Mouse (Mus musculus) kidney, embryonic 15.5 days (tissue): ENCODE measurements around the gene Lpin2. TPM values are rescaled to one million over a fixed set of nuclear protein-coding genes. Genes with fewer than 3 reads are reported as not detected.

Experiments
- ATAC-seq: fragments of 200-750 bp; cut with Nextera tagmentation; replicated peaks from 2 replicates; pipeline ENCODE4 v1.8.0; 2017; ENCODE audit warnings: moderate TSS enrichment; ENCODE audit not compliant: low FRiP score
- H3K27ac ChIP-seq: fragments of 300-500 bp; sonication (generic); 2 replicates; pipeline ENCODE4 v1.5.1; 2015; ENCODE audit warnings: mild to moderate bottlenecking, inconsistent platforms
- H3K27me3 ChIP-seq: fragments of 300-500 bp; sonication (generic); 2 replicates; pipeline ENCODE4 v1.6.1; 2015; ENCODE audit warnings: inconsistent platforms
- H3K36me3 ChIP-seq: fragments of 300-500 bp; sonication (generic); 2 replicates; pipeline ENCODE4 v1.6.1; 2015; ENCODE audit warnings: inconsistent platforms
- H3K4me1 ChIP-seq: fragments of 300-500 bp; sonication (generic); 2 replicates; pipeline ENCODE4 v1.6.1; 2015; ENCODE audit warnings: inconsistent platforms
- H3K4me2 ChIP-seq: fragments of 300-500 bp; sonication (generic); 2 replicates; pipeline ENCODE4 v1.6.1; 2015; ENCODE audit warnings: moderate library complexity, mild to moderate bottlenecking, inconsistent platforms
- H3K4me3 ChIP-seq: fragments of 300-500 bp; sonication (generic); replicated peaks from 2 replicates; pipeline ENCODE4 v1.5.1; 2015; ENCODE audit warnings: mild to moderate bottlenecking, inconsistent platforms
- H3K9ac ChIP-seq: fragments of 300-500 bp; sonication (generic); 2 replicates; pipeline ENCODE4 v1.6.1; 2015; ENCODE audit warnings: mild to moderate bottlenecking, inconsistent platforms
- H3K9me3 ChIP-seq: fragments of 300-500 bp; sonication (generic); replicated peaks from 2 replicates; pipeline ENCODE4 v1.6.1; 2016; ENCODE audit warnings: inconsistent platforms
- WGBS: fragments of 180-500 bp; shearing (Covaris S2); methylation state at CpG from one replicate; pipeline ENCODE4 v1.1.7; 2015; ENCODE audit warnings: mixed read lengths; 5-methylcytosine and 5-hydroxymethylcytosine counted together
- polyA plus RNA-seq: library from polyadenylated mRNA; unstranded; fragments of >200 nt; fragmentation: Nextera tagmentation; extraction: Ambion mirVana; gene quantifications from 2 replicates; pipeline ENCODE4 v1.2.1, GENCODE M21; 2015

Lpin2 gene
- polyA plus RNA-seq, 1 experiment from 2014 or later, result 70.7 TPM

GRCm38 (mm10) chr17:71193019-71193418, 10.7 kb downstream of the Lpin2 start:
- WGBS, result 85% methylated on average over 1 of the region's 1 CpGs
- peaks cover 5% of the 10 kb centered on the region; the same call in 1 of the 2 replicates for H3K36me3 ChIP-seq
- H3K27me3 ChIP-seq, result no peaks in the 10 kb centered on the region

GRCm38 (mm10) chr17:71193485-71193884, 11.1 kb downstream of the Lpin2 start:
- no peaks in the 10 kb centered on the region for H3K27me3 ChIP-seq
- H3K4me2 ChIP-seq, result no peak overlapping the region
- no peak for ATAC-seq
- 73% methylated on average over 1 of the region's 1 CpGs for WGBS
- no peak overlapping the region for H3K4me3 ChIP-seq
- H3K36me3 ChIP-seq, result peaks cover 5% of the 10 kb centered on the region; the same call in 1 of the 2 replicates
- H3K27ac ChIP-seq, result 0 out of 2 replicates have a peak overlapping the region, but pooled peaks have one; percentile 19
- no peak overlapping the region for H3K9ac ChIP-seq
- no peaks in the 10 kb centered on the region for H3K9me3 ChIP-seq
- peaks cover 46% of the 10 kb centered on the region for H3K4me1 ChIP-seq

More at GRCm38 (mm10) chr17:71193019-71193418, 10.7 kb downstream of the Lpin2 start:
- Histone ChIP-seq H3K4me3 (no peak overlapping the region), H3K4me1 (peaks cover 42% of the 10 kb centered on the region), H3K9me3 (no peaks in the 10 kb centered on the region), H3K4me2 (no peak overlapping the region), H3K27ac (0 out of 2 replicates have a peak overlapping the region, but pooled peaks have one; percentile 19), H3K9ac (no peak overlapping the region)
- no peak for ATAC-seq

DNA sequence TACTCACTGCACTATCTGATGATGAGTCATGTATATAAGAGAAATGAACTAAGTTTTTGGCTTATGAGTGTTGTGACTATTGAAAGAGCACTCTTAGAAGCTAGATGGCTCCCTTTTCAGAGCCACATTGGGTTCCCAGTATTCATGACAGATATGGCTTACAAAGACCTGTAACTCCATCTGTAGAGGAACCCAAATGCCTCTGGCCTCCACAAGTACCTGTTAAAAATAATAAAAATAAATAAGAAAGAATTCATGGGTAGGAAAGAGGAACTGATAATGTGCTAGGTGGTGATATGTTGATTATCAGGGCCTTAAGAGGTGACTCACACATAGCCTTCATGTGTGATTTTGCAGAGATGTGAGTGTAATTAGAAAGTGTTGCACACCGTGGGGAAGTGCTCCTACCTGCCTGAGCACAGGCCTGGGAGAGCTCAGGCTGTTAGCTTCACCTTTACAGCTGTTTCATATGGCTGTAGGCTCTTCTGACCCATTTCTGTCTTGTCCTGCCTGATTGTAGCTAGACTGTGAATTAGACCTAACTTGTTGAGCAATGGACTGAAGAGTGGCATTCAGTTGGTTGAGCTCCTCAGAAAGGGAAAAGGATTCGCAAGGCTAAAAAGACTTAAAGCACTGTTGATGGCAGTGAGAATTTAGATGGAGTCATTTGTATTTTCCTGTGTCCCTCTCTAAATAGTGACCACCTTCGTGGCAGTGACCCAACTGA, 12.7 kb downstream of the Lpin2 start:
- Histone ChIP-seq H3K9me3 (no peaks in the 10 kb centered on the region), H3K9ac (no peak overlapping the region), H3K4me2 (peak overlapping the region; percentile 33; the same call in 1 of the 2 replicates), H3K27me3 (no peaks in the 10 kb centered on the region), H3K4me3 (no peak overlapping the region), H3K36me3 (peaks cover 5% of the 10 kb centered on the region; the same call in 1 of the 2 replicates), H3K27ac (0 out of 2 replicates have a peak overlapping the region, but pooled peaks have one; percentile 18), H3K4me1 (peaks cover 47% of the 10 kb centered on the region)
- no peak for ATAC-seq
- WGBS, result 71% methylated on average over 3 of the region's 3 CpGs

DNA sequence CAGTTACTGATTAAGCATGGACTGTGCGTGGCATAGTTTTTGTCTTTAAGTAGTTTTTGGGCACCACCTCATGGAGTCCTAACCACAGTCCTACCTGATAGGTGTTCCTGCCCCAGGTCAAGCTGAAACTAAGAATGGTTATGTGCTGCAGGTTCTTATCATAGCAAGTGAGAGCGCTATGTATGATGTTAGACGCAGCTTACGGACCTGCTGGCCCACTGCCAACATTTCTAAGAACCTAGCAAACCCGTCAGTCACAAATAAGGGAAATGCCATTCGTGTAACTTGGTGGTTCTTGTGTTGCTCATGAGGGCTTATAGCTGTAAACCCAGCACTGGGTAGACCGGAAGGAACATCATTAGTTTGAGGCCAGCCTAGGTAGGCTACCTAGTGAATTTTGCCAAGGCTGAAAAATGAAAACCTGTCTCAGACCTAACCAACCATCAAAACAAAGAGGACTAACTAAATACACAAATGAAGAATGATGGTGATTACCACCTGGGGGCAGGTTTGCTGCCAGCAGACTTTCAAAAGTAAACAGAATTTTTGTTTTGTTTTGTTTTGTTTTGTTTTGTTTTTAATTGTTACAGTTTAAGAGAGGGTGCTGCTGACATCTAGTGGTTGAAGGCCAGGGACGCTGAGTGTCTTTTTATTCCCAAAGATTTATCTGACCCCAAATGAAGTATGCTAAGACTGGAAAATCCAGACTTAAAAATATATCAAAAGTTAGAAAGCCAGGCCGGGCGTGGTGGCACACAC, 13.5 kb downstream of the Lpin2 start:
- Histone ChIP-seq H3K4me3 (no peak overlapping the region), H3K9ac (no peak overlapping the region), H3K4me1 (peaks cover 53% of the 10 kb centered on the region), H3K9me3 (no peaks in the 10 kb centered on the region), H3K27me3 (no peaks in the 10 kb centered on the region), H3K27ac (no peak overlapping the region), H3K36me3 (peaks cover 5% of the 10 kb centered on the region; the same call in 1 of the 2 replicates), H3K4me2 (peak overlapping the region; percentile 33; the same call in 1 of the 2 replicates)
- 43% methylated on average over 10 of the region's 10 CpGs for WGBS
- ATAC-seq, result 0 out of 2 replicates have a peak, but pooled peaks have one; percentile 37

- H3K4me1 ChIP-seq, result peaks cover 55% of the 10 kb centered on the region
- peaks cover 5% of the 10 kb centered on the region; the same call in 1 of the 2 replicates for H3K36me3 ChIP-seq
- no peaks in the 10 kb centered on the region for H3K27me3 ChIP-seq
- no peak overlapping the region for H3K27ac ChIP-seq
- ATAC-seq, result no peak
- H3K4me2 ChIP-seq, result no peak overlapping the region
- H3K4me3 ChIP-seq, result no peak overlapping the region
- no peaks in the 10 kb centered on the region for H3K9me3 ChIP-seq
- WGBS, result 60% methylated on average over 3 of the region's 3 CpGs
- H3K9ac ChIP-seq, result no peak overlapping the region
These were observed 14.1 kb downstream of the Lpin2 start for GRCm38 (mm10) chr17:71196415-71196814.

GRCm38 (mm10) chr17:71199346-71199745, 17.0 kb downstream of the Lpin2 start:
- Histone ChIP-seq H3K9me3 (no peaks in the 10 kb centered on the region), H3K9ac (no peak overlapping the region), H3K4me2 (no peak overlapping the region), H3K4me3 (no peak overlapping the region), H3K27ac (no peak overlapping the region), H3K27me3 (no peaks in the 10 kb centered on the region), H3K4me1 (peaks cover 61% of the 10 kb centered on the region), H3K36me3 (peaks cover 5% of the 10 kb centered on the region; the same call in 1 of the 2 replicates)
- WGBS, result 57% methylated on average over 3 of the region's 3 CpGs
- no peak for ATAC-seq

GRCm38 (mm10) chr17:71202136-71202535, 19.8 kb downstream of the Lpin2 start:
- peak; percentile 52; the same call in 1 of the 2 replicates for ATAC-seq
- peaks cover 50% of the 10 kb centered on the region for H3K4me1 ChIP-seq
- H3K27me3 ChIP-seq, result no peaks in the 10 kb centered on the region
- H3K4me2 ChIP-seq, result no peak overlapping the region
- H3K9ac ChIP-seq, result no peak overlapping the region
- H3K27ac ChIP-seq, result peak overlapping the region; percentile 28; the same call in 1 of the 2 replicates
- no peak overlapping the region for H3K4me3 ChIP-seq
- H3K36me3 ChIP-seq, result peaks cover 5% of the 10 kb centered on the region; the same call in 1 of the 2 replicates
- 72% methylated on average over 4 of the region's 4 CpGs for WGBS
- no peaks in the 10 kb centered on the region for H3K9me3 ChIP-seq

- peak; percentile 68; the same call in 1 of the 2 replicates for ATAC-seq
- WGBS, result 81% methylated on average over 9 of the region's 9 CpGs
These were observed 21.8 kb downstream of the Lpin2 start for GRCm38 (mm10) chr17:71203998-71204808.

GRCm38 (mm10) chr17:71204809-71205091, 22.4 kb downstream of the Lpin2 start:
- H3K27me3 ChIP-seq, result no peaks in the 10 kb centered on the region
- no peak overlapping the region for H3K9ac ChIP-seq
- no peaks in the 10 kb centered on the region for H3K9me3 ChIP-seq
- WGBS, result 81% methylated on average over 6 of the region's 6 CpGs
- H3K36me3 ChIP-seq, result no peaks in the 10 kb centered on the region
- peaks cover 38% of the 10 kb centered on the region for H3K4me1 ChIP-seq
- no peak for ATAC-seq
- no peak overlapping the region for H3K27ac ChIP-seq
- H3K4me3 ChIP-seq, result no peak overlapping the region
- no peak overlapping the region for H3K4me2 ChIP-seq

More at GRCm38 (mm10) chr17:71203998-71204808, 21.8 kb downstream of the Lpin2 start:
- H3K4me2 ChIP-seq, result no peak overlapping the region
- H3K9me3 ChIP-seq, result no peaks in the 10 kb centered on the region
- no peak overlapping the region for H3K4me3 ChIP-seq
- no peaks in the 10 kb centered on the region for H3K27me3 ChIP-seq
- H3K4me1 ChIP-seq, result peaks cover 41% of the 10 kb centered on the region
- no peak overlapping the region for H3K9ac ChIP-seq
- H3K27ac ChIP-seq, result no peak overlapping the region
- no peaks in the 10 kb centered on the region for H3K36me3 ChIP-seq

GRCm38 (mm10) chr17:71206136-71206893, 24.0 kb downstream of the Lpin2 start:
- no peak overlapping the region for H3K27ac ChIP-seq
- no peak overlapping the region for H3K4me2 ChIP-seq
- H3K9ac ChIP-seq, result no peak overlapping the region
- 62% methylated on average over 12 of the region's 12 CpGs for WGBS
- ATAC-seq, result no peak
- no peaks in the 10 kb centered on the region for H3K9me3 ChIP-seq
- no peaks in the 10 kb centered on the region for H3K36me3 ChIP-seq
- no peaks in the 10 kb centered on the region for H3K27me3 ChIP-seq
- peaks cover 35% of the 10 kb centered on the region for H3K4me1 ChIP-seq
- no peak overlapping the region for H3K4me3 ChIP-seq

DNA sequence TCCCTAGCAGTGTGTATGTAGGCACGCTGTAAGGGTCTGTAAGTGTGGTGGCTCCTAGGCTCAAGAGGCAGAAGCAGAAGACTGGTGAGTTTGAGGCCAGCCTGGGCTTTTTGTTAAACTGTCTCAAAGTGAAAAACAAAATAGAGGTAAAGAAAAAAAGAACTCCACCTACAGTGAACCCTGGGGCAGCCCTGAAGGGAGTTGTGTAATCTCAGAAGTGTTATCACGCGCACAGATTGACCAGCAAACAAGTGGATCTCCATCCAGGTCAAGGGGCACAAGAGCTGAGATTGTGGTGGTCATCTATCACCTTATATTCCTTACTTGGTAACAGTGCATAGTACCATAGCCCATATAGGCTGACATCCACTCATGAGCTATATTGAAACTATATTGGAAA, 24.9 kb downstream of the Lpin2 start:
- 91% methylated on average over 3 of the region's 3 CpGs for WGBS
- no peak overlapping the region for H3K4me2 ChIP-seq
- no peak overlapping the region for H3K4me3 ChIP-seq
- H3K9me3 ChIP-seq, result no peaks in the 10 kb centered on the region
- peaks cover 31% of the 10 kb centered on the region for H3K4me1 ChIP-seq
- H3K27me3 ChIP-seq, result no peaks in the 10 kb centered on the region
- H3K36me3 ChIP-seq, result no peaks in the 10 kb centered on the region
- no peak for ATAC-seq
- H3K27ac ChIP-seq, result no peak overlapping the region
- H3K9ac ChIP-seq, result no peak overlapping the region
